Mouse (Mus musculus): Measurements from ENCODE around the gene Prdm16. TPM values are rescaled to one million over a fixed set of nuclear protein-coding genes. Genes with fewer than 3 reads are reported as not detected.

Prdm16 gene
- polyA plus RNA-seq, 1 experiment from 2014 or later, result 2.1 TPM

- no peak for ATAC-seq (ENCODE audit: low read depth)
- 45% methylated on average over 4 of the region's 4 CpGs for WGBS (ENCODE audit: insufficient replicate concordance)
- H3K27me3 ChIP-seq (ENCODE audit: control insufficient read depth, insufficient read depth, low read depth, low read length), result no peaks in the 10 kb centered on the region
- H3K4me3 ChIP-seq (ENCODE audit: low read depth, low read length), result no peak overlapping the region
- H3K4me2 ChIP-seq (ENCODE audit: low read depth, low read length), result no peak overlapping the region
- no peaks in the 10 kb centered on the region for H3K4me1 ChIP-seq (ENCODE audit: control insufficient read depth, low read depth, low read length)
- no peaks in the 10 kb centered on the region for H3K36me3 ChIP-seq (ENCODE audit: control insufficient read depth, insufficient read depth)
- H3K27ac ChIP-seq (ENCODE audit: low read length), result no peak overlapping the region
- H3K9me3 ChIP-seq (replicated peaks; ENCODE audit: control insufficient read depth, low read length), result no peaks in the 10 kb centered on the region
- H3K9ac ChIP-seq (ENCODE audit: low read depth, low read length), result no peak overlapping the region
Measured at GRCm38 (mm10) chr4:154312935-154313621, 323.6 kb downstream of the Prdm16 start.

GRCm38 (mm10) chr4:154312143-154312812, 324.4 kb downstream of the Prdm16 start:
- Histone ChIP-seq H3K27me3 (ENCODE audit: control insufficient read depth, insufficient read depth, low read depth, low read length) (no peaks in the 10 kb centered on the region), H3K9me3 (replicated peaks; ENCODE audit: control insufficient read depth, low read length) (no peaks in the 10 kb centered on the region), H3K4me3 (ENCODE audit: low read depth, low read length) (no peak overlapping the region), H3K4me2 (ENCODE audit: low read depth, low read length) (no peak overlapping the region), H3K27ac (ENCODE audit: low read length) (no peak overlapping the region), H3K4me1 (ENCODE audit: control insufficient read depth, low read depth, low read length) (no peaks in the 10 kb centered on the region), H3K9ac (ENCODE audit: low read depth, low read length) (no peak overlapping the region), H3K36me3 (ENCODE audit: control insufficient read depth, insufficient read depth) (no peaks in the 10 kb centered on the region)
- WGBS (ENCODE audit: insufficient replicate concordance), result 67% methylated on average over 2 of the region's 2 CpGs
- ATAC-seq (ENCODE audit: low read depth), result no peak

GRCm38 (mm10) chr4:154310576-154311262, 326.0 kb downstream of the Prdm16 start:
- no peak overlapping the region for H3K4me2 ChIP-seq (ENCODE audit: low read depth, low read length)
- no peaks in the 10 kb centered on the region for H3K4me1 ChIP-seq (ENCODE audit: control insufficient read depth, low read depth, low read length)
- H3K27me3 ChIP-seq (ENCODE audit: control insufficient read depth, insufficient read depth, low read depth, low read length), result no peaks in the 10 kb centered on the region
- 51% methylated on average over 9 of the region's 9 CpGs for WGBS (ENCODE audit: insufficient replicate concordance)
- no peak for ATAC-seq (ENCODE audit: low read depth)
- H3K36me3 ChIP-seq (ENCODE audit: control insufficient read depth, insufficient read depth), result no peaks in the 10 kb centered on the region
- no peak overlapping the region for H3K9ac ChIP-seq (ENCODE audit: low read depth, low read length)
- no peaks in the 10 kb centered on the region for H3K9me3 ChIP-seq (replicated peaks; ENCODE audit: control insufficient read depth, low read length)
- no peak overlapping the region for H3K4me3 ChIP-seq (ENCODE audit: low read depth, low read length)
- H3K27ac ChIP-seq (ENCODE audit: low read length), result no peak overlapping the region

- no peak overlapping the region for H3K4me3 ChIP-seq (ENCODE audit: low read depth, low read length)
- no peaks in the 10 kb centered on the region for H3K4me1 ChIP-seq (ENCODE audit: control insufficient read depth, low read depth, low read length)
- no peaks in the 10 kb centered on the region for H3K36me3 ChIP-seq (ENCODE audit: control insufficient read depth, insufficient read depth)
- H3K9ac ChIP-seq (ENCODE audit: low read depth, low read length), result no peak overlapping the region
- no peaks in the 10 kb centered on the region for H3K9me3 ChIP-seq (replicated peaks; ENCODE audit: control insufficient read depth, low read length)
- ATAC-seq (ENCODE audit: low read depth), result no peak
- H3K4me2 ChIP-seq (ENCODE audit: low read depth, low read length), result no peak overlapping the region
- 45% methylated on average over 2 of the region's 2 CpGs for WGBS (ENCODE audit: insufficient replicate concordance)
- H3K27ac ChIP-seq (ENCODE audit: low read length), result no peak overlapping the region
- no peaks in the 10 kb centered on the region for H3K27me3 ChIP-seq (ENCODE audit: control insufficient read depth, insufficient read depth, low read depth, low read length)
Measured at GRCm38 (mm10) chr4:154309131-154309530, 327.5 kb downstream of the Prdm16 start.

GRCm38 (mm10) chr4:154301466-154301881, 335.2 kb downstream of the Prdm16 start, which contains the start of gene Arhgef16:
Gene Arhgef16 (minus strand): TSS chr4:154301676.
- no peak within 1 kb of the TSS for H3K9ac ChIP-seq (ENCODE audit: low read depth, low read length)
- H3K27ac ChIP-seq (ENCODE audit: low read length), result no peak within 1 kb of the TSS
- H3K27me3 ChIP-seq (ENCODE audit: control insufficient read depth, insufficient read depth, low read depth, low read length), result peaks cover 24% of the 10 kb centered on the region
- no peaks in the 10 kb centered on the region; the same call in 1 of the 2 replicates for H3K4me1 ChIP-seq (ENCODE audit: control insufficient read depth, low read depth, low read length)
- H3K4me3 ChIP-seq (ENCODE audit: low read depth, low read length), result no peak within 1 kb of the TSS
- H3K4me2 ChIP-seq (ENCODE audit: low read depth, low read length), result no peak within 1 kb of the TSS
- no peaks in the 10 kb centered on the region for H3K36me3 ChIP-seq (ENCODE audit: control insufficient read depth, insufficient read depth)
- no peaks in the 10 kb centered on the region for H3K9me3 ChIP-seq (replicated peaks; ENCODE audit: control insufficient read depth, low read length)
- WGBS (ENCODE audit: insufficient replicate concordance), result 13% methylated on average over 7 of the region's 7 CpGs
- ATAC-seq (ENCODE audit: low read depth), result peak; percentile 50

GRCm38 (mm10) chr4:154299541-154300271, 337.0 kb downstream of the Prdm16 start:
- no peak overlapping the region; the same call in 1 of the 2 replicates for H3K27ac ChIP-seq (ENCODE audit: low read length)
- 1% methylated on average over 45 of the region's 66 CpGs for WGBS (ENCODE audit: insufficient replicate concordance)
- no peaks in the 10 kb centered on the region; the same call in none of the 2 replicates for H3K4me1 ChIP-seq (ENCODE audit: control insufficient read depth, low read depth, low read length)
- H3K9me3 ChIP-seq (replicated peaks; ENCODE audit: control insufficient read depth, low read length), result no peaks in the 10 kb centered on the region
- H3K4me3 ChIP-seq (ENCODE audit: low read depth, low read length), result peak overlapping the region; percentile 57
- ATAC-seq (ENCODE audit: low read depth), result peak; percentile 58
- H3K36me3 ChIP-seq (ENCODE audit: control insufficient read depth, insufficient read depth), result no peaks in the 10 kb centered on the region
- no peak overlapping the region; the same call in 1 of the 2 replicates for H3K9ac ChIP-seq (ENCODE audit: low read depth, low read length)
- H3K4me2 ChIP-seq (ENCODE audit: low read depth, low read length), result peak overlapping the region; percentile 49
- H3K27me3 ChIP-seq (ENCODE audit: control insufficient read depth, insufficient read depth, low read depth, low read length), result peaks cover 24% of the 10 kb centered on the region

GRCm38 (mm10) chr4:154297761-154298160, 338.9 kb downstream of the Prdm16 start:
- Histone ChIP-seq H3K4me3 (ENCODE audit: low read depth, low read length) (no peak overlapping the region), H3K27me3 (ENCODE audit: control insufficient read depth, insufficient read depth, low read depth, low read length) (peaks cover 24% of the 10 kb centered on the region), H3K9me3 (replicated peaks; ENCODE audit: control insufficient read depth, low read length) (no peaks in the 10 kb centered on the region), H3K4me1 (ENCODE audit: control insufficient read depth, low read depth, low read length) (peaks cover 4% of the 10 kb centered on the region), H3K4me2 (ENCODE audit: low read depth, low read length) (no peak overlapping the region), H3K27ac (ENCODE audit: low read length) (0 out of 2 replicates have a peak overlapping the region, but pooled peaks have one; percentile 15), H3K9ac (ENCODE audit: low read depth, low read length) (no peak overlapping the region), H3K36me3 (ENCODE audit: control insufficient read depth, insufficient read depth) (no peaks in the 10 kb centered on the region)
- peak; percentile 19; the same call in 1 of the 2 replicates for ATAC-seq (ENCODE audit: low read depth)
- WGBS (ENCODE audit: insufficient replicate concordance), result 24% methylated on average over 9 of the region's 9 CpGs

- 0 out of 2 replicates have a peak overlapping the region, but pooled peaks have one; percentile 10 for H3K4me2 ChIP-seq (ENCODE audit: low read depth, low read length)
- whole genome bisulfite sequencing (ENCODE audit: insufficient replicate concordance), result 51% methylated on average over 8 of the region's 8 CpGs
- H3K4me3 ChIP-seq (ENCODE audit: low read depth, low read length), result no peak overlapping the region
- peak overlapping the region; percentile 76 for H3K27ac ChIP-seq (ENCODE audit: low read length)
- no peak overlapping the region for H3K9ac ChIP-seq (ENCODE audit: low read depth, low read length)
- no peaks in the 10 kb centered on the region for H3K36me3 ChIP-seq (ENCODE audit: control insufficient read depth, insufficient read depth)
- peak; percentile 83 for ATAC-seq (ENCODE audit: low read depth)
- H3K4me1 ChIP-seq (ENCODE audit: control insufficient read depth, low read depth, low read length), result peaks cover 4% of the 10 kb centered on the region
- H3K27me3 ChIP-seq (ENCODE audit: control insufficient read depth, insufficient read depth, low read depth, low read length), result peaks cover 7% of the 10 kb centered on the region
- H3K9me3 ChIP-seq (replicated peaks; ENCODE audit: control insufficient read depth, low read length), result no peaks in the 10 kb centered on the region
Measured at GRCm38 (mm10) chr4:154294262-154294731, 342.4 kb downstream of the Prdm16 start.

Measured in liver, embryonic 16.5 days (tissue).